Mouse (Mus musculus) embryo, embryonic 10 days (tissue): ENCODE measurements around the gene Wnk2.
A peak's percentile ranks its signal among the peaks of the same experiment; 100 is the strongest.

Experiments used
- DNase-seq: peaks from one replicate; pipeline ENCODE4 v3.0.0-alpha.2; 2015; ENCODE audit warnings: low spot score

The Wnk2 gene

GRCm38 (mm10) chr13:49044145-49044561 is 103.7 kb downstream of the Wnk2 start:
- peak; percentile 60 for DNase-seq

- no peak for DNase-seq
Observed at GRCm38 (mm10) chr13:49042371-49042770, 105.4 kb downstream of the Wnk2 start.

GRCm38 (mm10) chr13:49036928-49037574 is 110.8 kb downstream of the Wnk2 start:
- DNase-seq, result no peak

- no peak for DNase-seq
Observed at GRCm38 (mm10) chr13:49036436-49036835, 111.4 kb downstream of the Wnk2 start.

GRCm38 (mm10) chr13:49031029-49031428 is 116.8 kb downstream of the Wnk2 start:
- DNase-seq, result no peak

GRCm38 (mm10) chr13:49028757-49029539 is 118.9 kb downstream of the Wnk2 start:
- no peak for DNase-seq

GRCm38 (mm10) chr13:49027057-49027456 is 120.8 kb downstream of the Wnk2 start:
- DNase-seq, result no peak

GRCm38 (mm10) chr13:49025521-49025920 is 122.3 kb downstream of the Wnk2 start:
- no peak for DNase-seq

GRCm38 (mm10) chr13:49024763-49025162 is 123.1 kb downstream of the Wnk2 start:
- no peak for DNase-seq

GRCm38 (mm10) chr13:49021693-49022092 is 126.1 kb downstream of the Wnk2 start:
- peak; percentile 48 for DNase-seq

- peak; percentile 52 for DNase-seq
Observed at GRCm38 (mm10) chr13:49020152-49020551, 127.7 kb downstream of the Wnk2 start.

- no peak for DNase-seq
Observed at GRCm38 (mm10) chr13:49017375-49017774, 130.4 kb downstream of the Wnk2 start.

GRCm38 (mm10) chr13:49016311-49016761 is 131.5 kb downstream of the Wnk2 start:
- peak; percentile 64 for DNase-seq

- DNase-seq, result peak; percentile 73
Observed at GRCm38 (mm10) chr13:49015366-49016306, 132.2 kb downstream of the Wnk2 start.

GRCm38 (mm10) chr13:49013206-49013794 is 134.5 kb downstream of the Wnk2 start:
- DNase-seq, result no peak

- no peak for DNase-seq
Observed at GRCm38 (mm10) chr13:49001691-49002090, 146.1 kb downstream of the Wnk2 start.

- DNase-seq, result peak; percentile 89
Observed at GRCm38 (mm10) chr13:48998591-48998990, 149.2 kb downstream of the Wnk2 start.

GRCm38 (mm10) chr13:48996731-48997130 is 151.1 kb downstream of the Wnk2 start:
- no peak for DNase-seq

- peak; percentile 64 for DNase-seq
Observed at GRCm38 (mm10) chr13:48994903-48995302, 152.9 kb downstream of the Wnk2 start.

GRCm38 (mm10) chr13:48992914-48993313 is 154.9 kb downstream of the Wnk2 start:
- DNase-seq, result no peak

- no peak for DNase-seq
Observed at GRCm38 (mm10) chr13:48990138-48990537, 157.7 kb downstream of the Wnk2 start.
